Mouse (Mus musculus): ENCODE measurements around the gene Mrpl49.

Gene Mrpl49

GRCm38 (mm10) chr19:6057313-6058096 lies at the start of gene Mrpl49, which contains the start of gene Fau:
Mrpl49 (minus strand) TSS chr19:6057785.
Fau (plus strand) TSS chr19:6057844.
- in situ Hi-C loops (cut with MboI, MseI): no loop called here

DNA sequence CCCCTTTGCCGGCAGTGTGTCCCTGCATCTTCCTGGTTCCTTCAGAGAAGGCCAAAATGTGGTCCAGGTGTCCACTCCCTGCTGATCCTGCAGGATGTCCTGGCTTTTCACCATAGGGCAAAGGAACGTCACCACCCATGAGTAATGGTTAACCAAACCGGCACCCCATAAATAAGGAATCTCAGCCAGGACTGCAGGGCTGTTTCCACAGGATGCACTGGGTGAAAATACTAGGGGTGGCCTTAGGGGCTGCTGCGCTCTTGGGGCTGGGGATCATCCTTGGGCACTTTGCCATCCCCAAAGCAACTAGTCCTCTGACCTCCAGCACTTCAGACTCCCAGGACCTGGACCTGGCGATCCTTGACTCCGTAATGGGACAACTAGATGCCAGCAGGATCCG lies 48.0 kb upstream of the Mrpl49 start, which contains the start of gene Naaladl1:
TSS of gene Naaladl1 (plus strand) at position 197 of the 400 bp plus-strand sequence.
- in situ Hi-C loops (cut with MboI, MseI): no loop called here

DNA sequence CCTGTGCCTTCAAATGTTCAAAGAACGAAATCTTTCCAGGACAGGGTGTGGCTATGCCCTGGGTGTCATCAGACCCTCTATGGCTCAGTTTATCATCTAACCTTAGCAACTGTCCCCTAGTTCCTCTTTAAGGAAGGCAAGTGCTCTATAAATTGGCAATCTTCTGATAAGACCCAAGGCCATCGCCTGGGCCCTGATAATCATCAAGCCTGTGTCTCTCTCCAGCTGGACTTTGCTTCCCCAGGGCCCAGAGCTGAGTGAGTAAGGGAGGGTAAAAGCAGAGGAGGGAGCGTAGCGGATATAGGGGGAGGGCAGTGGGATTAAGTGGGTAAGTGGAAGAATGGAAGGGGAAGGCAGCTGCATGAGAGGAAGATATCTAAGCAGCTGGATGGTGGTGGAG lies 46.9 kb upstream of the Mrpl49 start:
- in situ Hi-C loops (cut with MboI, MseI): no loop called here

- in situ Hi-C loops (cut with MboI, MseI): no loop called here
Measured at GRCm38 (mm10) chr19:6102169-6102853, 44.7 kb upstream of the Mrpl49 start.

- in situ Hi-C loops (cut with MboI, MseI): no loop called here
Measured at GRCm38 (mm10) chr19:6101186-6101585, 43.6 kb upstream of the Mrpl49 start.

- in situ Hi-C loops (cut with MboI, MseI): no loop called here
Measured at GRCm38 (mm10) chr19:6097847-6098246, 40.3 kb upstream of the Mrpl49 start.

GRCm38 (mm10) chr19:6094119-6094518 lies 36.5 kb upstream of the Mrpl49 start, which contains the start of gene AC131692.1:
AC131692.1 (plus strand) TSS chr19:6094419.
- in situ Hi-C loops (cut with MboI, MseI): no loop called here

GRCm38 (mm10) chr19:6088841-6089240 lies 31.3 kb upstream of the Mrpl49 start:
- in situ Hi-C loops (cut with MboI, MseI): no loop called here

- in situ Hi-C loops (cut with MboI, MseI): no loop called here
Measured at GRCm38 (mm10) chr19:6085417-6085879, 27.9 kb upstream of the Mrpl49 start.

DNA sequence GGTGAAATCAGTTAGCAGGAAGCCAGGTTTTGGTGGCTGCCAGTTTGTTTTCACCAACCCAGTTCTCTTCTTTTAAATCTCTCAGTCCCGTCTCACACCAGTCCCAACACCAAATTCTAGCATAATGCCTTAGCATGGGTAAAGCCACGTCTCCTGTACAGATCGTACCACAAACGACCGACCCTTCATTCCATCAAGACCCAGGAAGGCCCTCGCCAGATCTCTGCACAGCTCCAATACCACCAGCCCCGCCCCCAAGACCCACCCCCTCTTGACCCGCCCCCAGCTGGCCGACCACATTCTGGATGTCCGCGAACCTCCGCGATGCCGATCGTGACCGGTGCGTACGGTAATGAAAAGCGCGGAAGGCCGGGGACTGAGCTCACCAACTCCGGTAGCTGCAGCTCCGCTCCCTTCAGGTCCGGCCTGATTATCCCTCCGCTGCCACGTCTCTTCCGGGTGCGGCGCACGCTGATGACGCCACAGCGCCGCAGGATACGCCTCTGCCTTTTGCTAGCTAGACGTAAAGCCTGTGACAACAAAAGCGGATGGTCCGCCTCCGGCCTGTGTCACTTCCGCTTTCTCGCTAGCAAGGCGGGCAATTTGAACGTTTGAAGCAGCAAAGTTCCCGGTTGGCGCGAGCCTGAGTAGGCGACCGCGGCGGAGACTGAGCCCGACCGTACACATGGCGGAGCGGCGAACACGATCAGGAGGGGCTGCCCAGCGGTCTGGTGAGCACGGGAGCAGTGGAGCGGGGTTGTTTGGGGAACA lies 27.1 kb upstream of the Mrpl49 start, which contains the start of the genes Zfpl1 and Cdca5:
TSS of gene Zfpl1 (minus strand) at position 479 of the 771 bp plus-strand sequence.
TSS of gene Cdca5 (plus strand) at position 506 of the 771 bp plus-strand sequence.
- in situ Hi-C loops (cut with MboI, MseI): no loop called here

DNA sequence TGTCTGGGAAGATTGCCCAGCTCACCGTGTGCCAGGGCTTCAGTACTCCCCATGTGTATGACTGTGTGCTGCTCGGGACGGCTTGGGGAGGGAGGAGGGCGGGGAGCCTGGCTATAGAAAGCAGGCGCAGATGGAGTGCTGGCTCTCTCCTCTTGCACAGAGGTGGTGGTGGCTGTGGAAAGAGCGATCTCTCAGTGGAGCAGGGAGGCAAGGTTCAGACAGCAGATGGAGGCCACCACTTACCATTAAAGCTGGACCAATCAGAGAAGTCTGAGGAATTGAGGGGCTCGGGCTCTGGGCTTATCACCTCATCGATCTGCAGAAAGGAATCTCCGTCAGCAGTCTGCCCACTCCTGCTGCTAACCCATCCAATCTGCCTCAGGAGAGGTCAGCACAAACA lies 24.6 kb upstream of the Mrpl49 start, which contains the start of gene Gm28374:
TSS of gene Gm28374 (minus strand) at position 101 of the 400 bp plus-strand sequence.
- in situ Hi-C loops (cut with MboI, MseI): no loop called here

DNA sequence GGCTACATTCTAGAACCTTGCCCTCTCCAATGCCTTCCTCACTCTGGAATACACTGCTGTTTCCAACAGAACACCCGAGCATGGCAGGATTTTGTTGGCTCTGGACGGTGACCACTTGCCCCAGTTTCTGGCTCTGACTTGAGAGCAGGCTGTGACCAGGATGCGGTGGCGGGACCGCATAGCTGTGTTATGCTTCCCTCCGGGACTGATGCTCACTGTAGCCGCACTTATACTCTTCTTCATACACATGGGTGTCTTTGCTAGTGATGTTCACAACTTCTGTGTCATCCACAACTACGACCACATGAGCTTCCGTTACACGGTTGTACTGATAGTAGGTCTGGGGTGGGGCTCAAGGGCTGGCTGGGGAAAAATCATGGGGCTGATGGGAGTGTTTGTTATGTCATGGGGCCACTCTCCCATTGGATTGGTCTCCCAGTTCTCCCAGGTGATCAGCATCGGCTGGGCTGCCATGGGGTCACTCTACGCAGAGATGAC lies 22.4 kb upstream of the Mrpl49 start, which contains the start of gene Tmem262:
TSS of gene Tmem262 (plus strand) at position 51 of the 498 bp plus-strand sequence.
- in situ Hi-C loops (cut with MboI, MseI): no loop called here

DNA sequence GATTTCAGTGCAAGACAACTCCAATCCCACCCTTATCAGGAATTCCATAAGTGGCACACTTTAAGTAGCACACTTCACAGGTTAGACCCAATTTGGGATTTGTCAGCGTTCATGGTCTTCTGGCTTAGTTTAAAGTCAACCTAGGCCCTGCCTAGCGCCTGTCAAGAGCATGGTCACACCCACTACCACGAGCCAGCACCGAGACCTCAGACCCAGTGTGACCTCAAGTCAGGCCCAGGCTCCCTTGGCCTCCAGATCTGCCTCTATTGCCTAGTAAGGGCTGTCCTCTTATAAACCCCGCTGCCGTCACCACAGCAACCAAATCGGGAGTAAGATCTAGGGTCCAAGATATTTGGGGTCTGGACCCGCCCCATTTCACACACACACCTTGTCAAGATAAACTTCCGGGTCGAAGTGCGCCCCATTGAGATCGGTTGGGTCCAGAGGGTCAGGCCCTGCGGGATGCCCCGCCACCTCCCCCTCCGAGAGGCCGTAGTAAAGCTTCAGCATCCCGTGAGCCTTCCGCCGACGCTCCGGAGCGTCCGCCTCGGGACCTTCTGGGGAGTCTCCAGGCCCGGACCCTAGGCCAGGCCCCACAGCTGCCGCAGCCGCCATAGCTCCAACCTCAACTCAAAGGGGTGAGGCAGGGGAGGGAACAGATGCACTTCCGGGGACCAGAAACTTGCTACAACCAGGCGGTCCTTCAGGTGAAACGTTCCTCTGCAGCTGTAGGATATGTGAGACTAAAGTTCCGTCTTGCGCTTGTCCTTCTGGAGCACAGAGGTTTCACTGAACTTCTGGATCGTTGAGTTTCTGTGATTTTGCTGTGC lies 19.2 kb upstream of the Mrpl49 start, which contains the start of gene Vps51:
TSS of gene Vps51 (minus strand) at position 668 of the 830 bp plus-strand sequence.
- in situ Hi-C loops (cut with MboI, MseI): no loop called here

DNA sequence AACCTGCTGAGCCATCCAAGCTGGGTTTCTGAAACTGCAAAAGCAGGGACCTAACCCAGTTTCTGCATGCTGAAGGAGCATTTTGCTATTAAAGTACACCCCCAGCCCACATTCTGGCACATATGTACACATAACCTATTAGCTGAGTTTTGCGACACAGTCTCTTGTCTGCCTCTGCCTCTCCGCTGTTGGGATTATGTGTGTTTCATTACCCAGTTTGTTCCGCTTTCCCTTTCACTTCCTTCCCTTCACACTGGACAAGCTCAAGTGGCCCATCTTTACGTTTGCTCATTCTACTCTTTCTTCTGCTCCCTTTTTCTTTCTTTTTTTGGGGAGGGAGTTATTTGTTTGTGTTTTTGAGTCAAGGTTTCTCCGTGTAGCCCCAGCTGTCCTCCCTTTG lies 16.3 kb upstream of the Mrpl49 start:
- in situ Hi-C loops (cut with MboI, MseI): no loop called here

- in situ Hi-C loops (cut with MboI, MseI): no loop called here
Measured at GRCm38 (mm10) chr19:6071261-6071660, 13.7 kb upstream of the Mrpl49 start.

DNA sequence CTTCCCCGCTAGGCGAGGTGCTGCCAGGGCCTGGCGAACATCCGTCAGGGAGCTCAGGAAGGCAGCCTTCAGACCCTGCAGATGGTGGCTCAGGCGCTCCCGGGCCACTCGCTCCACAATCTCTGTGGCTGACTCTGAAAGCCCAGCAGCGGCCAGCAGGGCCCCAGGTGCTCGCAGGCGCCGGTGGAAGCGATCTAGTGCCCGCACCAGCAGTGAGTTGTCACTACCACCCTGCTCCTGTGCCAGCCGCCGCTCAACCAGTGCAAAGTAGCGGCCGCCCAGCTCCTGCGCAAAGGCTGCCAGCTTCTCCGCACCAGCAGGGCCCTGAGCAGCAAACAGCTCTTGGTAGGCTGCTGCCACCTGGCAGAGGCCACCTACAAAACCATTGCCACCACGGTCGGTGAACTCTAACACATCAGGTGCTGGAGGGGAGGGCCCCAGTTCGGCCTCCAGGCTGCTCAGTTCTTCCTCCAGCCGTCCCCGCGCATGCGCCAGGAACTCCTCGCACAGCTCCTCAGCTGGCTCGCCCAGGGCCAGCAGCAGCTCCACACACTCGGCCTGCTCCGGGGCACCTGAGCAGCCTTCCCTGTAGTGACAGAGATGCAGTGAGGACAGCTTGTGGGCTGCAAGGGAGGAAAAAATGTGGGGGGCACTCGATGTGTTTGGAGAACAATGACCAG lies 13.1 kb upstream of the Mrpl49 start:
- in situ Hi-C loops (cut with MboI, MseI): no loop called here

- in situ Hi-C loops (cut with MboI, MseI): no loop called here
Measured at GRCm38 (mm10) chr19:6069851-6070250, 12.3 kb upstream of the Mrpl49 start.

GRCm38 (mm10) chr19:6068951-6069350 lies 11.4 kb upstream of the Mrpl49 start:
- in situ Hi-C loops (cut with MboI, MseI): no loop called here

GRCm38 (mm10) chr19:6067724-6068415 lies 10.3 kb upstream of the Mrpl49 start, which contains the start of gene Tm7sf2:
Tm7sf2 (minus strand) TSS chr19:6068373.
- in situ Hi-C loops (cut with MboI, MseI): no loop called here

Data from T-helper 17 cell (primary cell).